Mouse (Mus musculus) intestine, embryonic 16.5 days (tissue): ENCODE measurements around the gene Tesk1. TPM values are rescaled to one million over a fixed set of nuclear protein-coding genes. Genes with fewer than 3 reads are reported as not detected.
A peak's percentile ranks its signal among the peaks of the same experiment; 100 is the strongest.

Source experiments
- ATAC-seq: fragments of 200-750 bp; cut with Nextera tagmentation; 2 replicates; pipeline ENCODE4 v1.8.0; 2017; ENCODE audit warnings: moderate TSS enrichment, moderate library complexity
- H3K27ac ChIP-seq: fragments of 300-500 bp; sonication (generic); 2 replicates; pipeline ENCODE4 v1.5.1; 2014; ENCODE audit warnings: mild to moderate bottlenecking, low read length
- H3K27me3 ChIP-seq: fragments of 300-500 bp; sonication (generic); replicated peaks from 2 replicates; pipeline ENCODE4 v1.6.1; 2014; ENCODE audit warnings: low read length, control low read depth, mixed read lengths; ENCODE audit not compliant: control insufficient read depth, insufficient read depth
- H3K36me3 ChIP-seq: fragments of 300-500 bp; sonication (generic); 2 replicates; pipeline ENCODE4 v1.6.1; 2014; ENCODE audit warnings: low read length, control low read depth; ENCODE audit not compliant: control insufficient read depth, insufficient read depth
- H3K4me1 ChIP-seq: fragments of 300-500 bp; sonication (generic); 2 replicates; pipeline ENCODE4 v1.6.1; 2014; ENCODE audit warnings: low read length, control low read depth, mixed read lengths; ENCODE audit not compliant: control insufficient read depth, insufficient read depth
- H3K4me2 ChIP-seq: fragments of 300-500 bp; sonication (generic); 2 replicates; pipeline ENCODE4 v1.6.1; 2014; ENCODE audit warnings: low read depth, low read length, control low read depth
- H3K4me3 ChIP-seq: fragments of 300-500 bp; sonication (generic); 2 replicates; pipeline ENCODE4 v1.5.1; 2014; ENCODE audit warnings: mild to moderate bottlenecking, low read length
- H3K9ac ChIP-seq: fragments of 300-500 bp; sonication (generic); 2 replicates; pipeline ENCODE4 v1.6.1; 2014; ENCODE audit warnings: low read depth, low read length
- H3K9me3 ChIP-seq: fragments of 300-500 bp; sonication (generic); 2 replicates; pipeline ENCODE4 v1.6.1; 2016; ENCODE audit warnings: low read length, control low read depth; ENCODE audit not compliant: control insufficient read depth
- WGBS: fragments of 180-500 bp; shearing (Covaris S2); extraction: QIAGEN DNeasy Blood & Tissue Kit; methylation state at CpG from one replicate; pipeline ENCODE4 v1.1.7; 2014; 5-methylcytosine and 5-hydroxymethylcytosine counted together
- polyA plus RNA-seq: library from polyadenylated mRNA; unstranded; fragments of >200 nt; fragmentation: Nextera tagmentation; extraction: Ambion mirVana; gene quantifications from 2 replicates; pipeline ENCODE4 v1.2.1, GENCODE M21; 2015

Tesk1 gene
- polyA plus RNA-seq, result 1.7 and 2.2 TPM in 2 replicates

GRCm38 (mm10) chr4:43441639-43442038 lies at the start of gene Tesk1:
Tesk1 (plus strand) TSS chr4:43441939.
- Histone ChIP-seq H3K9me3 (no peaks in the 10 kb centered on the region), H3K4me3 (peak within 1 kb of the TSS; percentile 86), H3K36me3 (peaks cover 9% of the 10 kb centered on the region; the same call in 1 of the 2 replicates), H3K9ac (peak within 1 kb of the TSS; percentile 98), H3K4me2 (peak within 1 kb of the TSS; percentile 75), H3K4me1 (peaks cover 9% of the 10 kb centered on the region), H3K27ac (peak within 1 kb of the TSS; percentile 95), H3K27me3 (no peaks in the 10 kb centered on the region)
- WGBS, result 26% methylated on average over 4 of the region's 4 CpGs
- ATAC-seq, result 0 out of 2 replicates have a peak, but pooled peaks have one; percentile 0

- peak overlapping the region; percentile 38; the same call in 1 of the 2 replicates for H3K9ac ChIP-seq
Observed at GRCm38 (mm10) chr4:43394345-43394891, 47.3 kb upstream of the Tesk1 start.

GRCm38 (mm10) chr4:43395147-43395546 lies 46.6 kb upstream of the Tesk1 start:
- H3K9me3 ChIP-seq, result no peaks in the 10 kb centered on the region
- H3K4me2 ChIP-seq, result 0 out of 2 replicates have a peak overlapping the region, but pooled peaks have one; percentile 26
- peak overlapping the region; percentile 96 for H3K27ac ChIP-seq
- peak overlapping the region; percentile 38; the same call in 1 of the 2 replicates for H3K9ac ChIP-seq
- H3K36me3 ChIP-seq, result no peaks in the 10 kb centered on the region
- H3K4me1 ChIP-seq, result peaks cover 36% of the 10 kb centered on the region
- H3K4me3 ChIP-seq, result no peak overlapping the region
- WGBS, result 85% methylated on average over 5 of the region's 5 CpGs
- H3K27me3 ChIP-seq, result no peaks in the 10 kb centered on the region
- ATAC-seq, result no peak

More at GRCm38 (mm10) chr4:43394345-43394891, 47.3 kb upstream of the Tesk1 start:
- no peaks in the 10 kb centered on the region for H3K27me3 ChIP-seq
- no peaks in the 10 kb centered on the region for H3K36me3 ChIP-seq
- WGBS, result 29% methylated on average over 15 of the region's 15 CpGs
- H3K4me1 ChIP-seq, result peaks cover 37% of the 10 kb centered on the region
- H3K27ac ChIP-seq, result peak overlapping the region; percentile 96
- ATAC-seq, result peak; percentile 84
- H3K4me2 ChIP-seq, result 0 out of 2 replicates have a peak overlapping the region, but pooled peaks have one; percentile 26
- no peaks in the 10 kb centered on the region for H3K9me3 ChIP-seq
- no peak overlapping the region for H3K4me3 ChIP-seq

- Histone ChIP-seq H3K27me3 (no peaks in the 10 kb centered on the region), H3K27ac (no peak overlapping the region), H3K4me1 (peaks cover 41% of the 10 kb centered on the region), H3K9me3 (no peaks in the 10 kb centered on the region), H3K4me3 (no peak overlapping the region), H3K4me2 (no peak overlapping the region), H3K9ac (no peak overlapping the region), H3K36me3 (no peaks in the 10 kb centered on the region)
- ATAC-seq, result no peak
- WGBS, result 75% methylated on average over 9 of the region's 9 CpGs
Observed at GRCm38 (mm10) chr4:43395836-43396235, 45.9 kb upstream of the Tesk1 start.

GRCm38 (mm10) chr4:43396381-43396780 lies 45.4 kb upstream of the Tesk1 start:
- H3K4me1 ChIP-seq, result peaks cover 46% of the 10 kb centered on the region
- no peaks in the 10 kb centered on the region for H3K27me3 ChIP-seq
- H3K27ac ChIP-seq, result no peak overlapping the region
- ATAC-seq, result no peak
- no peak overlapping the region for H3K4me3 ChIP-seq
- no peaks in the 10 kb centered on the region for H3K36me3 ChIP-seq
- no peaks in the 10 kb centered on the region for H3K9me3 ChIP-seq
- H3K4me2 ChIP-seq, result no peak overlapping the region
- H3K9ac ChIP-seq, result no peak overlapping the region
- 77% methylated on average over 5 of the region's 5 CpGs for WGBS

- Histone ChIP-seq H3K4me1 (peaks cover 56% of the 10 kb centered on the region), H3K27ac (0 out of 2 replicates have a peak overlapping the region, but pooled peaks have one; percentile 21)
- 65% methylated on average over 4 of the region's 4 CpGs for WGBS
Observed at GRCm38 (mm10) chr4:43398014-43398413, 43.7 kb upstream of the Tesk1 start.

GRCm38 (mm10) chr4:43398829-43399331 lies 42.9 kb upstream of the Tesk1 start:
- H3K27ac ChIP-seq, result peak overlapping the region; percentile 38
- no peak overlapping the region for H3K4me3 ChIP-seq
- H3K36me3 ChIP-seq, result no peaks in the 10 kb centered on the region
- H3K9ac ChIP-seq, result 0 out of 2 replicates have a peak overlapping the region, but pooled peaks have one; percentile 2
- H3K27me3 ChIP-seq, result no peaks in the 10 kb centered on the region
- peaks cover 53% of the 10 kb centered on the region for H3K4me1 ChIP-seq
- WGBS, result 46% methylated on average over 17 of the region's 17 CpGs
- no peaks in the 10 kb centered on the region for H3K9me3 ChIP-seq
- peak overlapping the region; percentile 10; the same call in 1 of the 2 replicates for H3K4me2 ChIP-seq
- ATAC-seq, result peak; percentile 14; the same call in 1 of the 2 replicates

More at GRCm38 (mm10) chr4:43398014-43398413, 43.7 kb upstream of the Tesk1 start:
- Histone ChIP-seq H3K4me2 (no peak overlapping the region), H3K9me3 (no peaks in the 10 kb centered on the region), H3K36me3 (no peaks in the 10 kb centered on the region), H3K9ac (no peak overlapping the region), H3K27me3 (no peaks in the 10 kb centered on the region), H3K4me3 (no peak overlapping the region)
- ATAC-seq, result no peak

- H3K4me3 ChIP-seq, result 0 out of 2 replicates have a peak overlapping the region, but pooled peaks have one; percentile 5
- no peaks in the 10 kb centered on the region for H3K36me3 ChIP-seq
- H3K4me1 ChIP-seq, result peaks cover 47% of the 10 kb centered on the region
- WGBS, result 77% methylated on average over 31 of the region's 31 CpGs
- H3K27me3 ChIP-seq, result no peaks in the 10 kb centered on the region
- H3K4me2 ChIP-seq, result peak overlapping the region; percentile 10; the same call in 1 of the 2 replicates
- no peaks in the 10 kb centered on the region for H3K9me3 ChIP-seq
- H3K27ac ChIP-seq, result peak overlapping the region; percentile 38
- peak overlapping the region; percentile 2; the same call in 1 of the 2 replicates for H3K9ac ChIP-seq
- ATAC-seq, result no peak
Observed at GRCm38 (mm10) chr4:43399391-43400131, 42.2 kb upstream of the Tesk1 start.

- no peaks in the 10 kb centered on the region for H3K9me3 ChIP-seq
- H3K4me3 ChIP-seq, result peak overlapping the region; percentile 29
- ATAC-seq, result peak; percentile 62
- H3K4me1 ChIP-seq, result peaks cover 43% of the 10 kb centered on the region
- WGBS, result 31% methylated on average over 10 of the region's 10 CpGs
- no peaks in the 10 kb centered on the region for H3K36me3 ChIP-seq
- H3K9ac ChIP-seq, result peak overlapping the region; percentile 45; the same call in 1 of the 2 replicates
- peak overlapping the region; percentile 34 for H3K27ac ChIP-seq
- peak overlapping the region; percentile 32 for H3K4me2 ChIP-seq
- no peaks in the 10 kb centered on the region for H3K27me3 ChIP-seq
Observed at GRCm38 (mm10) chr4:43400976-43401375, 40.8 kb upstream of the Tesk1 start.
